Mouse (Mus musculus) layer of hippocampus, adult 8-10 months (tissue): Measurements from ENCODE around the gene Agtr1b. TPM values are rescaled to one million over a fixed set of nuclear protein-coding genes. Genes with fewer than 3 reads are reported as not detected.

Experiments used
- DNase-seq, 2 experiments: peaks; one replicate each; pipeline ENCODE4 v3.0.0; 2022; ENCODE audit warnings: low spot score in 2 of 2
- total RNA-seq, 4 experiments: library from RNA; stranded (reverse); gene quantifications; 2 replicates each; pipeline ENCODE4 v1.2.4; 2022

Gene Agtr1b
- under 1 TPM in 1 of 4 experiments, not detected in 3; 0.28 TPM for total RNA-seq

DNA sequence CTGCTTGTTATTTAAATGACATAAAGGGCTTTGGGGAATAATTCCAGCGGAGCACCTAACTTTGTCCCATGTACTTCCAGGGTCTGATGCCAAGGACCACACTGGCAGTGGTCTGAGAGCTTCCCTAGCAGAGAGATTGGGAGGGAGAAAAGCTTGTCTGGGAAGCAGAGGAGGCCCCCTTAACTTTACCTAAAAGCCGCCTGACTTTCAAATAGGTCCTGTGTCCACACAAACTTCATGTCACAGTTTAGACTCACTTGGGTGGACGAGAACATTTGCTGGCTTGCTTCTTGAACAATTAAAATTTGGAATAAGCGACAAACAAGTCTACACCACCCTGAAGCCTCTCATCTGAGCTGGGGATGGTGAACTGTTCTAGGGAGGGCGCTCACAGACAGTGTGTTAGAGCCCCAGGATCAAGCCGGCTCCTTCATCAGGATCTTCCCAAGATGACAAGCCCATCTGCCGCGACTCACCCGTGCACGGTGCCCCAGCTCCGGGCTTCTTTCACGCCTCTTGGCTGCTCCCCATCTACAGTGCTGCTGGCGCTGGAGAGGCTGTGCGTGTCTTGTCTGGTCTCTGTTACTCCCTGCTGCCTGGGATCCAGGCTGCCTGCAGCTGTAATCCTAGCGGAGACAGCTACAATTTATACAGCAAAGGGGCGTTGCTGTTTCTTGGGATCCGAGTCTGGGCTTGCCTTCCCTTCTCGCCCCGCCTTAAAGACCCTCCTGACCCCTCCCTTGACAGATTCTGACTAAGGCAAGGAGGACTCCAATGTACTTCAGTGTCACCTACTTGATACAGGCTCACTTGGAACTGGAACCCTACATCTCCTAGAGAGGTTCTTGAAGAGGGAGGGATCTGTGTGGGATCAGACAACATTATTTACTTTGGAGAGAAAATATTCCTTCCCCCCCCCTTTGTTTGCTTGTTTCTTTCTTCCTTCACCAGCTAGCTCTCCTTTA lies at the start of gene Agtr1b:
TSS of gene Agtr1b (minus strand) at position 620 of the 965 bp plus-strand sequence.
- DNase-seq = peak in 1 of 2 experiments; percentile 4

DNA sequence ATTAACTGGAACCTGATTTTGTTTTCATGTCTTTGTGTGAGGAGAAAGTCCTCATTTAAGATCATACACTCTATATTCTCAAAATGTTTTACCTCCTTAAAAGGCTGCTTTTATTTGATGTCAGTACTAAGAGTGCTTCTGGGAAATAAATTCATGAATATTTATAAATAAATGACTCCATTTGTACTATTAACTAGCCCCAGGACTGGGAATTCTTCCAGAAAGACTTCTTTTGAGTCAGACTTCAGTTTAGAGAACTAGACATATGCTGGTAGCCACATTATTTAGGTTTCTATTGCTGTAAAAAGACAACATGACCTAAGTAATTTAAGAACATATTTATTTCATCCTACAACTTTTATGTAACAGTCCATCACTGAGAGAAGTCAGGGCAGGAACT lies 13.4 kb downstream of the Agtr1b start:
- DNase-seq = no peak

DNA sequence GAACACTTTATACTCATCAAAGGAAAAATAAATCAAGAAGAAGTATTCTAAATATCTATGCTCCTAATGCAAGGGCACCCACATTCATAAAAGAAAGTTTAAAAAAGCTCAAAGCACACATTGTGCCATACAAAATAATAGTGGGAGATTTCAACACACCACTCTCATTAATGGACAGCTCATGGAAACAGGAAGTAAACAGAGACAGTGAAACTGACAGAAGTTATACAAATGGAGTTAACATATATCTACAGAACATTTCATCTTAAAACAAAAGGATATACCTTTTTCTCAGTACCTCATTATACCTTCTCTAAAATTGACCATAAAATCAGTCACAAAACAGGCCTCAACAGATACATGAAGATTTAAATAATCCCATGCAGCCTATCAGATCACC lies 18.8 kb downstream of the Agtr1b start:
- DNase-seq = no peak

DNA sequence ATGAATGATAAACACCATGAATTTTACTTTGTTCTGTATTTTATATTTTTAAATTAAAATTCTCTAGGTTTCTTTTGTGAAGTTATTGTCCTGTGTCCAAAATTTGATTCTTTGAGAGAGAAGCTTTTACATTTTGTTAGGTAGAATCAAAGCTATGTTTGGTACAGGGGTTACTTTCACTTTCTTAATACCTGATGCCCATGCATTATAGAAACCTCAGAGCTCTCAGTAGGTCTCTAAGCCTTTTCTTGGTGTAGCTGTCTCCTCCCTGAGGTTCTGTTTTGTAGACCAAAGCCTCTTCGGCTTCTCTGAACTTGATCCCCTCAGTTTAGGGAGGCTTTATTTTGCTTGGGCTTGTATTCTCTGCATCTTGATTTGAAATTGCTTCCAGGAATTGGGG lies 26.6 kb downstream of the Agtr1b start:
- no peak for DNase-seq

DNA sequence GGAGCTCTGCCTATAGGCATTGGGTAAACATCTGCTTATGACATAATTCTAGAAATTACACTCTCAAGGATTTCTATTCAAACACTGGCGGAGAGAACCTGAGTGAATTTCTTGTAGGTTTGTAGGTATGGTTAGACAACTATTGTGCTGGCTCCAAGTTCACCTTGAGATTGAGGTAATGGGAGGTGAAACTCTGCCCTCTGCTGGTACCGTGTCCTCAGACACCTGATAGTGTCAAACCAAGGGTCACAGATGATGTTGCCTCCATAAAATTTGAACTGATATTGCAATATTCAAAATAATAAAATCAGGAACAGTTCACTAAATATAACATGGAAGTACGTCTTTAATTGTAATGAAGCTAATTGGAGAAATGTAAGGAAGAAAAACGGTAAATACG lies 32.3 kb downstream of the Agtr1b start:
- DNase-seq = no peak

DNA sequence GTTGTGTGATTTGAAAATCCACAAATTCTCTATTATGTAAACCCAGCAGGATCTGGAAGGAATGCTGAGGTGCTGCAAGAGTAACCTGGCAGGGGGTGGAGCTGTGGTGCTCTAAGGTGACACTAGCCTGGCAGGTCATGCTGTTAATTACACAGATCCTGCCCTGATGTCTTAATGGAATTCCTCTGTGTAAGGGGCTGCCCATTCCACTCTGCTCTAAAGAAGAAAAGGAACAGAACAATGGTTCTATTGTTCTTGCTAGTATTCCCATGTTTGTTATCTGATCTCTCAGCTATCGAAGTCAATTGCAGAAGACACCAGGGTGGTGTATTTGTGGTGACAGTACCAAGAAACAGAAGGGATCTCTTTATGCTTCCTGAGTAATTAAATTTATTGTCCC lies 49.7 kb downstream of the Agtr1b start:
- DNase-seq = no peak

DNA sequence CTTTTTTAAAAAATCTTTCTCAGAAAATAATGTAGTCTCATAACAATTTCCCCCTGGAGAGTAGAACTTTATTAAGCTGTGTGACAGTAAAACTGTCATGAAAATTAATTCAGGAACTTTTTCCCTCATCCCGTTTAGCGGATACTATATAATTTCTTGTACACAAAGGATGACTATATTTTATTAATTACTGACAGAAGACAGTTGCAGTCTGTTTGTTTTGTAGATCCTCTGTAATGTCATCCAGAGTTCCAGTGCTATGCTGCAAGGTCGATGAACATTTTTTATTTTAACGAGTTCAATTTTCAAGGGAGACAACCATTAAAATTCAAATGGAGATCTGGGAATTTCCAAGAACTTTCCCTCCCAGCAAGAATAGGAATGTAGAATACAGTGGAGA lies 57.8 kb downstream of the Agtr1b start:
- no peak for DNase-seq

DNA sequence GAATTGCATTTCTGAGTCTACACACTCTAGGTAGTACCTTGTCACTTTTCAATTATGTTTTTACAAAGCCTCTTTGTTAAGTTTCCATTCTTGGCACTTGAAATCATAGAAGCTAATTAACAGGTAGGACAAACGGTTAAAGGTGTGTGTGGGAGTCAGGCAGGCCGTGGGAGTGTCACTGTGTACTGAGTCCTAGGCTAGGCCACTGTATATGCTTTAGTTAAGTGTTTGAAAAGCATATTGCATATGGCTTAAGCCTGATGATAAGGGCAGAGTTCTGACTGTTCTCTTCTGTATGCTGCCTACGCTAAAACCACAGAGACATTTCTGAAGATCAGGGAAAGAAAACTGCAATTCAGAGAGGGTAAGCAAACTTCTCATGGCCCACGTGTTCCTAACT lies 59.7 kb downstream of the Agtr1b start:
- no peak for DNase-seq

DNA sequence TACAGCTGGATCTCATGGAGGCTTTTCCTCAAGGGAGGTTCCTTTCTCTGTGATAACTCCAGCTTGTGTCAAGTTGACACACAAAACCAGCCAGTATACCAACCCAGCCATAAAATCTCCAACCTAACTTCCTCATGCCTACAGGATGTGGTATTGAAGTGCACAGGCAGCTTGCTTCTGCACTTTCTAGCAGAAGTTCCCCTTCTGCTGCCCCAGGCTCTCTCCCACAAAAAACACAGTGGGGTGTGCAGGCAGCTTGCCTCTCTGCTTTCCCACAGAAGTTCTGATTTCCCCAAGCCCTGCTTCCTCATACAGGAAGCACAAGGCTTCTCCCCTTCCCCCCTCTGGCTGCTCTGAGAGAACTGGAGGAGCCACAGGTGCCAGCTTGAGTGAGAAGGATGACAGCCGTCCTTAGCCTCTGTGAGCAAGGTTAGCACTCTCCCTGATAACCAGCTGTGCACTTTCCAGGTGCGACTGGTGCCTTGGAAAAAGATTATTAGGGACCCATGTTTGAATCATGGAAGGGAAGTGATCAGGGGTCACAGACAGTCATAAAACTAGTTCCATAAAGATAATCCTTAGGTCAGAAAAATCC lies 62.1 kb downstream of the Agtr1b start:
- no peak for DNase-seq

DNA sequence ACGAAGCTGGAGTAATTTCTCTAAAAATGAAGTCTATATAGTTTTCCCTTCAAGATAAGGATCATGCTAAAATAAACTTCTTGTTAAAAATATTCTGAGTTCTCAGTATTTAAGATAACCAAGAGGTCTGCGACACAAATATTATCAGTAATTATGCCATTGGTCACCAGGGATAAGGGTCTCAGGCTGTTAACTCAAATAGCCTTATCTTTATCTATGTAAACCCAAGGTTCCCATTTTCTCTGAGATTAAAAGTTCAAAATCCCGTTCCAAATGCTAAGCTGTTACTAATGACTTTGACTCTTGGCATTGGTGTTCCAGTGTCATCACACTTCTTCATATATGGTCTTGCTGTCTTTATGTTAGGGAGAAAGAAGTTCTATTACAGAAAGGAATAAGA lies 71.4 kb downstream of the Agtr1b start:
- no peak for DNase-seq

DNA sequence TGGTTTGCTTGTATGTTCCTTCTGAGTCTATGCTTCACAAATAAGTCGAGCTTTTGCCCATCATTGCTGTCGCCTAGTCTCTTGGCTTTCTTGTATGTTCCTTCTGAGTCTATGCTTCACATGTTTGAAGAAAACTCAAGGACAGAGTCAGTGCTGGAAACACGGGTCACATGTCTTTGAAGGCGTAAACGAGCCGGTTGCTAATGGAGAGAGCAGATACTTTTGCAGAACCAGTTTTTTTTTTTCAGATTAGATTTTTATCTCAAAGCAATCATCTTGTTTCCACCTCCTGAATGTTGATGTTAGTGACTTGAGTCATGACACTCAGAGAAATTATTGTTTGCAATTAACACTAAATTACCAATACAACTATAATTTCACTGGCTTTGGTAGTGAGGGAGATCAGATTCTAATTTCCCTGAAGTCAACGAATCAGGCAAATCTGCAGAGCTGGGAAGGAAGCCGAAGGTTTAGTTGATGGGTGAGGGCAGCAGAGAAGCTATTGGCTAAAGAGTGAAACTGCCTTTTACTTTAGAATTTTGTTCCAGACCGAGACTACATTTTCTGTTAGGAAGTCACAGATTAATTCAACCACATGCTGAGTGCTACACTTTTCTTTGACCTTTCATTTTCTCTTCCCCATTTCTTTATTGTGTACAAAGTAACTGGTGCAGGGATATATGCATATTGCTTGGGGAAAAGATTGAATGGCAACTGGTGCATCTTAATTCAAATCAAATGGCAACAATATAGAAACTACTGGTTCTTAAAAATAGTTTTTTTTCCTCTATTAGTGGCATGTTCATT lies 72.2 kb downstream of the Agtr1b start:
- DNase-seq = no peak

DNA sequence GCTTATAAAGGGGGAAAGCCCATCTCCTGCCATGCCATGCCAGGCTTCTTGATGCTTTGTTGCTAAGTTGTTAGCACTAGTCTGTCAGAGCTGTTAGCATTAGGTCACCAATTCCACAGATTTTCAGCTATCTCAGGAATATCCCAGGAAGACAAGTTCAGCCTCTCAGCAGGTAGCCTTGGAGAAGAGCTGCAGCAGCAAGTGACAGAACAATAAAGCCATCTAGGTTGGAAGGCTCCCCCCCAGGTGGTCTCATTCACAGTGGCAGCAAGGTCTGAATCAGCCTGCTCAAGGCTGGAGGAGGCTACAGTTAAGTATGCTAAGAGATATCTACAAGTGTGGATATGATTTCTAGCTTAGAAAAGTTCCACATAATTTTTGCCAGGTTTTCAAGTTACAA lies 75.6 kb downstream of the Agtr1b start:
- no peak for DNase-seq

DNA sequence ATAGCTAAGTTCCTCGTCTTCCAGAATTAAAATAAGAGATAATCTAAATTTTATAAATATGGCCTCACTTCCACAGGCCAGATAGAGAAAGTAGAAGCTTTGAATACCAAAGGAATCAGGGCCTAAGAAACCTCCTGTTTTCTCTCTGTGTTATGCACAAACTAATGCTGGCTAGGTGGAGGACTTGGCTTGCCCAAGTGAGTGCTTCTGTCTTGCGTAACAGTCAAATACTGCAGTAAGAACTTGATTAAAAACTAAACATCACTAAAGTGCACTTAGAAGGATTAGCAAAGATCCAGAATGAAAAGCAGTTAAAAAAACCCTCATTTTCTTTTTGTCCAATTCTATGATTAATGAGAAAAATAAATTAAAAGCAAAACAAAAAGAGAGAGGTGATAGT lies 78.2 kb downstream of the Agtr1b start:
- no peak for DNase-seq

DNA sequence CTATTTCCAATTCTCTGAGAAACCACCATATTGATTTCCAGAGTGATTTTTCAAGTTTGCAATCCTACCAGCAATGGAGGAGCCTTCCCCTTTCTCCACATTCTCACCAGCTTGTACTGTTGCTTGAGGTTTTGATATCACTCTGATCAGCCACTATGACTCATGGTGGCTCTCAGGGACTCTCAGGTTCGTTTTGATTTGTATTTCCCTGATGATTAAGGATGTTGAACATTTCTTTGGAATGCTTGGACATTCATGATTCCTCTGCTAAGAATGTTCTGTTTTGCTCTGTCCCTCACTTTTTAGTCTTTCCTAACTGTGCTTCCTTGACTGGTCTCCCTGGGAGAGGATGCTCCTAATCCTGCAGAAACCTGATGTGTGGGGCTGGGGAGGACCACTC lies 85.2 kb downstream of the Agtr1b start:
- DNase-seq = no peak

DNA sequence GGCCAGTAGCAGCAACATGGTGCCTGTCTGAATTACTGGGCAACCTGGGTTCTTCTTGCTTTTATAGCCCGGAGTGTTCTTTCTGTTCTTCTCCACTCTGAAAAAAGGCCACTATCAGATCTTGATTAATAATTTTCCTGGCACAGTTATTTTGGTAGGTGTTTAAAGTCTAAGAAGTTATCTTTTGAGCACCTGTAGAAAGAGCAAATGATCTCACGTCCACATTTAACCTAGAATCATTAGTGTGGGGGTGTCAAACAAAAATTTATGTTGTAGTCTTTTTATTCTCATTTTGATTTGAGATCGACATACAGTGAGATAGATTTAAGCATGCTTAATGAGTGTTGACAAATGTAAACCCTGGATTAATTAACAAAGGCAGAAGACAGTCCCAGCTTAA lies 91.3 kb downstream of the Agtr1b start, which contains the start of gene Cpb1:
TSS of gene Cpb1 (minus strand) at position 101 of the 400 bp plus-strand sequence.
- no peak for DNase-seq

Other genes with a start within 250 kb of the Agtr1b start
- 10 to 100 TPM; 39.7 to 49.7 (median 43.9) TPM for gene Gyg, start 211.9 kb downstream of the Agtr1b start, total RNA-seq
- gene Cpa3, start 125.0 kb downstream of the Agtr1b start, total RNA-seq = under 1 TPM in 2 of 4 experiments, not detected in 2; 0.52 to 0.66 TPM
- gene Cpb1, start 91.4 kb downstream of the Agtr1b start, total RNA-seq = under 1 TPM in 2 of 4 experiments, not detected in 2; 0.18 to 0.45 TPM